Mouse (Mus musculus) erythroblast, embryonic 14.5 days (primary cell): Measurements from ENCODE around the gene Wwp2.

Experiments
- GATA1 ChIP-seq: IDR thresholded peaks from 2 replicates; pipeline ENCODE4 v1.6.1; 2012; ENCODE audit warnings: low read length, inconsistent platforms, mixed read lengths
- TAL1 ChIP-seq: IDR thresholded peaks from 3 replicates; pipeline ENCODE4 v1.6.1; 2012; ENCODE audit warnings: low read length, inconsistent platforms, mixed read lengths

- no peak for TF ChIP-seq TAL1
- TF ChIP-seq GATA1, result no peak
Observed at GRCm38 (mm10) chr8:107386642-107387041, 49.5 kb upstream of the Wwp2 start.
